Mouse (Mus musculus): ENCODE results near the gene Tex46.

The Tex46 gene

DNA sequence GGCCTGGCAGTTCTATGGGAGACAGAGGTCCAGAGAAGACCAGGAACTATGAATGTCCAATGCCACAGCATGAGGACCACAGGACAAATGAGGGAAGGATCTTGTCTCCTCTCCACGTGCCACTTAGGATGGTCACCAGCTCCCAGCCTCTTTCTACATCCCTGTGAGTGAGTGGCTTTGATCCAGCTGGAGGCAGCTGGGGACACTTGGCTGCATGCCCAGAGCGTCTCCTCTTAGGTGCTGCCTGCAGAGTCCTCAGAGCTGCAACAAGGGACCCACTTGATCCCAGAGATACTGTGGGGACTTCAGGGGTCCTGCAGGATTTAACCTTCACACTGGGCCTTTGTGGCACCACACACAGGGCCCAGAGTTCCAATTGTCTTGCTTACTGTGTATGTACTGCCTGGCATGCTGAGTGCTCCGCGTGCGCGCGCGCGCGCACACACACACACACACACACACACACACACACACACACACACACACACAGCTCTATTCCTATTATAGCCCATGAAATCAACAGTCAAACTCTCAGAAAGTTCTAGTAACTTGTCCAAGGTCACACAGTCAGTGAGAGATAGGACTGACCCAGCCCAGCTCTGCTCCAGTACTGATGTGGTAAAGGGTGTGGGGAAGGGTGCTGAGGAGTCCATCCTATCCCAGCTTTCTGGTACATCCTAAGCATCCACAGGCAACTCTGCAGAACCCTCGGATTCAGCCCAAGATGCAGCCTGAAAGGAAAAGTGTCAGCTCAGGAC, 21.2 kb downstream of the Tex46 start:
- no peak for DNase-seq (ENCODE audit: low read depth, low spot score)

DNA sequence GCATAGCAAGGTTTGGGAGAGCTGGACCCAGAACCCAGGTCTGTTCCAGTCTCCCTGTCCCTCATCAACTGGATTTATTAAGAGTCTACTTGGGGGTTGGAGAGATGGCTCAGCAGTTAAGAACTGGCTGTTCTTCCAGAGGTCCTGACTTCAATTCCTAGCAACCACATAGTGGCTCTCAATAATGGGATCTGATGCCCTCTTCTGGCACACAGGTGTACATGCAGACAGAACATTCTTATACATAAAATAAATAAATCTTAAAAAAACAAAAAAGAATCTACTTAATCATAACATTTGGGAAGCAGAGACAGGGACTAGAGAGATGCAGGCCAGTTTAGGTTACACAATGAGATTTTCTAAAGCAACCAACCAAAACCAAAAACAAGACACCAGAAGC, 25.8 kb downstream of the Tex46 start:
- no peak for DNase-seq (ENCODE audit: low read depth, low spot score)

DNA sequence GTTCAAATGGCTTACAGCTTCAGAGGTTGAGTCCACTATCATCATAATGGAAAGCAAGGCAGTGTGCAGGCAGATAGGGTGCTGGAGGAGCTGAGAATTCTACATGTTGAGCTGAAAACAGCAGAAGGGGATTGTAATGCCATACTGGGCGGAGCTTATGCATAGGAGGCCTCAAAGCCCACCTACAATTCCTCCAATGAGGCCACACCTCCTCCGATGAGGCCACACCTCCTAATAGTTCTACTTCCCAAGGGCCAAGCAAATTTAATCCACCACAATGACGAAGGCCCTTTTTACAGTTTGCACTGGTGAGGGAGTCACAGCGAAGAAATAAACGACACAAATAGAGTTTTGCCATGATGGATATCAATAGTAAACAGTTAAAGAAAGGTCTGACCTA, 26.3 kb downstream of the Tex46 start:
- DNase-seq (ENCODE audit: low read depth, low spot score) = no peak

DNA sequence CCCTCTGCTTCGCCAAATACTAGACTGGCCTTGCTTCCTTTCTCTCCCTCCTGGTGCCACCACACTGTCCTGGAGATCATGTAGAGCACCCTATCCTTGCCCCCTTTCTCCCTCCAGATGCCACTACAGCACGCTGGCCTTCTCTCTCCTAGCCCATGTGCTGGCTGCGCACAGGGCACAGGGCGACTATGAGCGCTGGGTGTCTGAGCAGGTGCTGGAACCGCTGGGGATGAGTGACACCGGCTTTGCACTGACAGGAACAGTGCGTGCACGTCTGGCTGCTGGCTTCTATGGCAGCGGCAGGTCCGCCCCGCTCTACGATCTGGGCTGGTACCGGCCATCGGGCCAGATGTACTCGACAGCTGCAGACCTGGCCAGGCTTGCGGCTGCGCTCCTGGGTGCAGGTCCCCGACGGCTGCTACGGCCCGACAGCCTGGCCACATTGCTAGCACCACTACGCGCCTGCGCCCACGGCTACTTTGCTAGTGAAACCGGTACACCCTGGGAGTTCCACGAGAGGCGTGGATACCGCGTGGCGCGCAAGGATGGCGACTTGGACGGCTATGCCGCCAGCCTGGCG, 26.8 kb downstream of the Tex46 start:
- no peak for DNase-seq (ENCODE audit: low read depth, low spot score)

DNA sequence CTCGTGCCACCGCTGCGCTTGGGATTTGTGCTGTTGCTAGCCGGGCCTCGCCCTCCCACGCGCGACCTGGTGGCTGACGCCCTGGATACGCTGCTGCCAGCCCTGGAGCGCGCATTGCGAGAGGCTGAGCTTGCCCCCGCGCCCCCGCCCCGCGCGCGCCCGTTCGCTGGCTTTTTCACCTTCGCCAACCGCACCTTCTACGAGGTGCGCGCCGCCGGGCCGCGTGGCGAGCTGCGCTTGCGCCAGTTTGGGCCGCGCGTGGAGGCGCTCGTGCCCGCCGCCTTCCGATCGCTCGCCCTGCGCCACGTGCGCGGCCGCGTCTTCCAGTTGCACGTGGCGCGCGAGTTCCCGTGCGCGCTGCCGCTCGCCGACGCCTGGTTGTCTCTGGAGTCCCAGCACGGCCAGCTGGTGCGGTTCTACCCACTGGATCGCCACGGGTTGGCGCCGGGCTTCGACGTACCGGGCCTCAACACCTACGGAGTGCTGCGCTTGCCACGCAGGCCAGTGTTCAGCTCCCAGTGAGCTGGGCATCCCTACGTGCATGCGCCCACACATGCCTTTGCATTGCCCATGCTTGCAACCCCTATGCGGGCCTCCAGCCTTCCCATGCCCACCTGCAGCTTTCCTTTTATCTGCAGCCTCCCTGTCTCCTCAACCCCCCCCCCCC, 27.5 kb downstream of the Tex46 start:
- DNase-seq (ENCODE audit: low read depth, low spot score) = peak; percentile 46

DNA sequence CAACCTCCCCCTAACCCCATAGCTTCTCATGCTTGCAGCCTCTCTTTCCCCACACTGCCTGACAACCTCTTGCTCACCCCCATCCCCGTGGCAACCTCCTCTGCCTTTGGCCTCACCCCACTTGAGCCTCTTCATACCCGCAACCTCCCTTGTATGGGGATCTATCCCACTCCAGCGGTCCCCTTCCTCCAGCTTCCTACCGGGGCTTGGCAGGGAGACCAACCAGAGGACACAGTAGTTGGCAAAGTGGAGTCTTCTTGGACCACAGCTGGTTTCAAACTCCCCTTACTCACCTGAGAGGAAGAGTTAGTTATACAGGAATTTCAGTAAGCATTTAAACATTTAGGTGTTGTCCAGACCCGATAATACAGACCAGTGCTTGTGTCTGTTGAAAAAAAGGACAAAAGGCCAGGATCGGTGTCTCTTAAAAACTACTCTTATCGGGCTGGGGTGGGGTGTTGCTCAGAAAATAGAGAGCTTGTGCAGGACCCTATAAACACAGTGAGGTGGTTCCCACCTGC, 28.1 kb downstream of the Tex46 start:
- no peak for DNase-seq (ENCODE audit: low read depth, low spot score)

DNA sequence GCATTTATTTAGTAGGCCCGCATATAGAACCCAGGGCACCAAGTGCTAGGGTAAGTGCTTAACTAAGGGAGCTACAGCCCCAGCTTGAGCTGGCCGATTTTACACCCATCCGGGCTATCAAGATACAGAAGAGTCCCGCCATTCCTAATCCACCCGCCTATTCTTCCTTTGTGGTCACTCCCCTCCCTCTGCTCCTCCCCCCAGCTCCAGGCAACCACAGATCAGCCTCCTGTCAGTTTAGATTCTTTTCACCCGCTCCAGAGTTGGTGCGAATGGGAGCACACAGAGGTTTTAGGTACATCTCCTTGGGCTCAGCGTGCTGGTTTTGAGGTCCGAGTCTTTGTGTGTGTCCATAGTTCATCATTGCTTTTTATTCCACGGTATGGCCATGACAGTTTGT, 28.7 kb downstream of the Tex46 start:
- DNase-seq (ENCODE audit: low read depth, low spot score) = no peak

DNA sequence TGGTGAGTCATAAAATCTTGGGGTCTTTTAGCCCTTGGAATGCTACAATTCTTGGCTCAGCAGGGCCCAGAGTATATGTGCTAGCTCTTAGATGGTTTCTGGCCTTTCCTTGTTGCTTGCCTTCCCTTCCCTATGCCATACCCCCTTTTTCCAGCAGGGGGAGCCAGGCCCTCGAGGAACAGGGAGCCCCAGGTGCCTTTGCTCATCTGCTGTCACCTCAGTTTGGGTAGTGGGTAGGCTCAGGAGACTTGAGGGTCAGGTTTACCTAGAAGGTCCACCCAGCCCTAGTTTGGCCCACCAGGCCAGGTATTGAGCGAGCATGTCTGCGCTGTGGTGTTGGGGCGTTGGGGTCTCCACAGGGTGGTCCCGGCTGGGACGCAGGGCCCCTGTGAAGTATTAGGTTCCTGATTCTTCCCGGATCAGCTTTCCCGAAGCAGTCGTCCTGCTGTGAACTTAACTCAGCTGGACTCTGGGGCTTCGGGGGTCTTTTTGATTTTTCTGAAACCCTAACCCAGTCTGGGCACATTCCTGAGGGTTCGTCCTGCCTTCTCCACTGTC, 38.8 kb downstream of the Tex46 start:
- peak; percentile 73 for DNase-seq (ENCODE audit: low read depth, low spot score)

DNA sequence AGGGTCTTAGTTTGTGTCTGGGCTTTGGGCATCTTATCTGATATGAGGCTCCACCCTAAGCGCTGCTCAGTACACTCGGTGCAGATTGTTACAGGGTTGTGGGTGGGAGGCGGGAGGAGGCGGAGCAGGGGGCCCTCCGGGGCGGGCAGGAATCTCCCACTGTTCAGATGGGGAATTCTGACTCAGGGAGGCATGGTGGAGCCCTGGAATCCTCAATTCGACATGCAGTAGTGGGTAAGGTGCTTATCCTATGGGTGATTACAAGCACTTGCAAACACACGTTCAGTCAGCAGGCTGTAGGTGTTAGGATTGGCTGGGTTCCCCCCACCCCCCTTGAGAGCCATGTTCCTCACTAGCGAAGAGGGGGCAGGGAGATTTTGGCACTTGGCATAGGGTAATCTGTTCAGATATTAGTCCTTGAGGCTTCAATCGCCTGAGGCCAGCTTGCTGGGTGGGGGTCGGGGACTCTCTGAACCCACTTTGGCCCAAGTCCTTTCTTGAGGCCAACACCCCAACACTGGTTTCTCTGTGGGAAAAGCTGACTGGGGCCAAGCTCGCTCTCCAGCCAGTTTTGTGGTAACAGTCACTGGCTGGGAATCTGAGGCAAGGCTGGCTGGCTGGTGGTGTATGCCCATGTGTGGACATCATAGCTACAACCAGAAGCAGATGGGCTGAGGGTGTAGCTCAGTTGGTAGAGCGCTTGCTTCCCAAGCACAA, 39.4 kb downstream of the Tex46 start:
- DNase-seq (ENCODE audit: low read depth, low spot score) = no peak

DNA sequence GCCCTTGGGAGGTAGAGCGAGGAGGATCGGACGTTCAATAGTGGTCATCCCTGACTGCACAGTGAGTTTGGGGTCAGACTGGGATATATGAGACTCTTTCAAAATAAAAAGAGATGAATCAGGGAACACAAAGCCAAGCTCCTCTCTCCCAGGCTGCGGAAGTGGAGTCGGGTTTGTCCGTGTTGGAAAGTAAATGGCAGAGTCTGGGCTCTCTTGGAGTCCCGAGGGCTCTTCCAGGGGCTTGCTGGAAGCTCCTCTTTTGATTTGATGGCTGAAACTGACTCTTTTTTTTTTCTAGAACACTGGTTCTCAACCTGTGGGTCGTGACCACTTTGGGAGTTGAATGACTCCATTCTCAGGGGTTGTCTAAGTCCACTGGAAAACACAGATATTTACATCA, 40.0 kb downstream of the Tex46 start:
- DNase-seq (ENCODE audit: low read depth, low spot score) = no peak

DNA sequence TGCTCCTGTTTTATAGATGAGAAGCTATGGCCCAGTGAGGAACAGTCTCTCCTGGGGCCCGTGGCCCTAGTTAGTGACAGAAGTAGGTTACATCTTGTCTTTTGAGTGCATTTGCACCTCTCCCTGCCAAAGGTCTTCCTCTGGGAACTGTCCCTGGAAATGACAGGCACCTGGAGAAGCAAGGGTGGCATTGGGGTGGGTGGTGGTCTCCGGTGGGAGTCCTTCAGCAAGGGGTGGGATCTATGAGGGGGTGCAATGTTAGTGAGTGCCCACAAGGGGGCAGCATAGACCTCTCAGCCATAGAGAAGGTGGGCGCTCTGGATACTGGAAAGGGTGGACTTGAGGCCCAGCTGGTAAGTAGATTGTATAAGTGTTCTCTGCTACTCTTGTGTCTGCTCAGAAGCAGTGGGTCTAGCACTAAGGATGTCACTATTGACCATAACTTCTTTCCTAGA, 41.1 kb downstream of the Tex46 start:
- peak; percentile 73 for DNase-seq (ENCODE audit: low read depth, low spot score)

DNA sequence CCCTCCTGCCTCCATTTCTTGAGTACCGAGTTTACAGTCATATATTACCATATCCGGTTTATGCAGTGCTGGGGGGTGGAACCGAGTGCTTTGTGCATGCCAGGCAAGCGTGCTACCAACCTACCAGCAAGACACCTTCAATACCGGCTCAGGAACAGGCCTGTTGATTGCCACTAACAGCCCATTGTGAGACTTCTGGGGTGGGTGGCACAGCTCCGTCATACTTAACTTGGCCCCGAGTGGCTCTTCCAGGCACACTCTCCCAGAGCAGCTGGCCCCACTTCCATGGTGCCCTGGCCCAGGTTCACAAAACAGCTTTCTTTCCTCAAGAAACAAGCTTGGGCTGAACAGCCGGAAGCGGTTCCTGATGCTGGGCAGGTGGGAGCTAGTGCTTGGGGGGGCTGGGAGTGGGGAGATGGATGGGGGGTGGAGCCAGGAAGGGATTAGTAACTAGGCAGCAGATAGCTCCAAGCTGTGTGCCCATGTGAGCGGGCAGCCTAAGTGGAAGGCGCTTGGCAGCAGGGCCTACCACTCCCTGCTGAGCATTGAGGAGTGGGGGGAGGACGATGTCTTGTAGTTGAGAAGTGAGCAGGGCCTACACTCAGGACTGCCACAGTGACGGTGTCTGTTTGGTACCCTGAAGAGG, 41.8 kb downstream of the Tex46 start:
- no peak for DNase-seq (ENCODE audit: low read depth, low spot score)

DNA sequence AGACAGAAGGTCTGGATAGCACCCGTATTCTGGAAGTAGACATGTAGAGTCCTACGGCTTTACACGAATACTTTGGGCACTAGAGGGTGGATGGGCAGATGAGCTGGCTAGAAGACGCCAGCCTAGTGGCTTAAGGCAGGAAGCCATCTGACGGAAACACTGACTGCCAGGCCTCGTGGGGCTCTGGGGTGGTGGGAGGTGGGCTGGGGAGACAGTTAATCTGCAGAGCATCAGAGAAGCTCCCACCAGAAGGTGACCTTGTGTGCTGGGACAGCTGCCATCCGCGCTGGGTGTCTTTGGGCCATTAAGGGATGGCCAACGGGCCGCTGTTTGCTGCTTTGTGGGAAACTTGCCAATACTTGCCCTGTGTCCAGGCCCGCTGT, 42.3 kb downstream of the Tex46 start:
- no peak for DNase-seq (ENCODE audit: low read depth, low spot score)

DNA sequence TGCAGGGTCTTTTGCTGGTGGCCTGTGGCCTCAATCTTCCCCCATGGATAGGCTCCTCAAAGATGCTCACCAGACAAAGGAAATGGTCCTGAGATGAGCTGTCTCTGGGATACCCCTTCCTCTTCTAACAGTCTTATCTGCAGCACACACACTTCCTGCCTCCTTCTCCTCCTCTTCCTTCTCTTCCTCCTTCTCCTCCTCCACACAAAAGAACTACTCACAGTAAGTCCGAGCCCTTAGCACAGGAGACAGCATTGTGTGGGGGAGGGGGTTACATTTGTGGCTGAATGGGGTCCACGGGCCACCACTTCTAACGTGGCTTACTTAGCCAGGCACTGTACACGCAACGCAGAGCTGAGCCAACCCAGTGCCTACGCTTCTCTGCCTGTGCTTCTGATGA, 42.8 kb downstream of the Tex46 start:
- no peak for DNase-seq (ENCODE audit: low read depth, low spot score)

DNA sequence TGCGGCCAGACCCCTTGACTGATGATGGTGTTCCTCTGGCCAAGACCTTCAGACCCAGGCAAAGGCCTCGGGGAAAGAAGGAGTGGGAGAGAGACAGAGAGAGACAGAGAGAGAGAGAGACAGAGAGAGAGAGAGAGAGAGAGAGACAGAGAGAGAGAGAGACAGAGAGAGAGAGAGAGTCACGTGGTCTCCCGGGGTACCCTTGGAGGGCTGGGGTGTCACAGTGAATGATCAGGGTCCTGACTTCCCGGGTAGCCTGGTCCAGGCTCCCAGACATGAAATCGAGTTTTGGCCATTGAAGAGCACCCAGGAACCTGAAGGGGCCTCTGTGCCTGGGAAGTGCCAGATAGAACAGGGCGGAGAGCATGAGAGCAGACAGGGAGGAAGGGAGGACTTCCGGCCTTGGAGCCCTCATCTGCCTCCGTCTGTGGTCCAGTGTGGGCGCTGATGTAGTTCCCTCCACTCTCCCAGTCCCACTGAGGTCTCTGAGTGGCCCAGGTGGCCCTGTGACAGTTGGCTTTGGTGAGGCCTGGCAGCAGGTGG, 43.5 kb downstream of the Tex46 start:
- DNase-seq (ENCODE audit: low read depth, low spot score) = no peak

DNA sequence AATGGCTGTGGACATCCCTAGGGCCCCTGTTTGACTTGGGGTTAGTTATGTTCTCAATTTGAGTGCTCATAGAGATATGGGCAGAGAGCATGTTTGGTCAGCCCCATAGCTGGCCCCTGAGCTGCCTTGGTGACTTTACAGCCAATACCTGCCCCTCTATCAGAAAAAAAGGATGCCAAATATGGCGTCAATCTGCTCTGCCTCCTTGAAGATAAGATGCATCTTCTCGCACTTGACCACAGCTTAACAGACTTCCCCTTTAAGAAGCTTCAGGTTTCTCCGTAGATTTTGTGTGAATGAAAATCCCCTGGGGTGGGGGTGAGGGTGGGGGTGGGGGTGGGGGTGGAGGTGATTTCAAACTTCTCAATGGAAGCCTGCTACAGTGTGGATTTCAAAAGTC, 47.7 kb downstream of the Tex46 start:
- no peak for DNase-seq (ENCODE audit: low read depth, low spot score)

Data from forelimb bud, embryonic 11.5 days (tissue).